In genomic region chr5:65698759-65699136, GRCm38 (mm10) we compare ENCODE assay signal across 8 mouse cellular contexts. TPM values are rescaled to one million over a fixed set of nuclear protein-coding genes. Genes with fewer than 3 reads are reported as not detected.
DNase-seq lines count a peak whose midpoint lies in the region; ATAC-seq and TF ChIP-seq lines count a peak whose summit lies in the region.

No protein-coding gene starts in this region.

- H3K4me1 ChIP-seq in heart, adult 2 months (ENCODE audit: control insufficient read depth, insufficient read depth, low read length) = peaks cover 4% of the 10 kb centered on the region
- H3K4me1 ChIP-seq in E14TG2a.4 (replicated peaks; ENCODE audit: low read depth, low read length) = peaks cover 51% of the 10 kb centered on the region
- peaks cover 25% of the 10 kb centered on the region for H3K4me1 ChIP-seq in heart, embryonic 15.5 days (replicated peaks)
- peaks cover 24% of the 10 kb centered on the region for H3K4me1 ChIP-seq in liver, postnatal 0 days (ENCODE audit: insufficient read depth)

- peak overlapping the region; percentile 79 for H3K9ac ChIP-seq in heart, adult 2 months (ENCODE audit: low read depth, low read length)
- H3K9ac ChIP-seq in heart, embryonic 15.5 days = peak overlapping the region; percentile 96
- H3K9ac ChIP-seq in liver, postnatal 0 days (replicated peaks) = peak overlapping the region; percentile 92

- no peak for TF ChIP-seq CTCF in heart, adult 2 months (IDR thresholded peaks at IDR 0.05)
- TF ChIP-seq CTCF in E14TG2a.4 (conservative IDR thresholded peaks at IDR 0.05; ENCODE audit: low read length) = no peak
- TF ChIP-seq CTCF in liver, postnatal 0 days (IDR thresholded peaks at IDR 0.05; ENCODE audit: low read depth) = no peak

- no peaks in the 10 kb centered on the region for H3K9me3 ChIP-seq in E14TG2a.4 (ENCODE audit: low read length)
- H3K9me3 ChIP-seq in heart, embryonic 15.5 days (replicated peaks) = no peaks in the 10 kb centered on the region
- no peaks in the 10 kb centered on the region for H3K9me3 ChIP-seq in liver, postnatal 0 days (ENCODE audit: low read length)

- 20% methylated on average over 6 of the region's 6 CpGs for WGBS in heart, adult 2 months
- 23% methylated on average over 6 of the region's 6 CpGs for WGBS in heart, embryonic 15.5 days
- WGBS in liver, postnatal 0 days (ENCODE audit: insufficient replicate concordance) = 19% methylated on average over 6 of the region's 6 CpGs

- peaks cover 14% of the 10 kb centered on the region for H3K36me3 ChIP-seq in heart, adult 2 months (ENCODE audit: control insufficient read depth, insufficient read depth, low read length)
- H3K36me3 ChIP-seq in E14TG2a.4 (ENCODE audit: insufficient read depth, low read length) = peaks cover 25% of the 10 kb centered on the region
- H3K36me3 ChIP-seq in heart, embryonic 15.5 days = no peaks in the 10 kb centered on the region
- peaks cover 14% of the 10 kb centered on the region for H3K36me3 ChIP-seq in liver, postnatal 0 days (replicated peaks; ENCODE audit: insufficient read depth, low read length)

- H3K4me2 ChIP-seq in heart, embryonic 15.5 days = peak overlapping the region; percentile 74
- peak overlapping the region; percentile 74 for H3K4me2 ChIP-seq in liver, postnatal 0 days (ENCODE audit: low read depth, low read length)

- H3K79me2 ChIP-seq in heart, adult 2 months (replicated peaks; ENCODE audit: control insufficient read depth, insufficient read depth, low read length) = peaks cover 3% of the 10 kb centered on the region; the same call in 1 of the 2 replicates

- TF ChIP-seq EP300 in heart, adult 2 months (IDR thresholded peaks at IDR 0.05; ENCODE audit: insufficient read depth, low read depth, low read length) = no peak
- TF ChIP-seq EP300 in liver, postnatal 0 days (IDR thresholded peaks at IDR 0.05; ENCODE audit: low read depth) = no peak

- TF ChIP-seq POLR2A in heart, adult 2 months (IDR thresholded peaks at IDR 0.05; ENCODE audit: insufficient read depth, low read depth, low read length) = no peak

- peak overlapping the region; percentile 92 for H3K27ac ChIP-seq in heart, adult 2 months
- H3K27ac ChIP-seq in heart, embryonic 15.5 days = peak overlapping the region; percentile 96
- peak overlapping the region; percentile 96 for H3K27ac ChIP-seq in liver, postnatal 0 days (ENCODE audit: low read depth)

- intact Hi-C loops in heart, adult 2 months (cut with DNase I) = loop anchor here (2.0 to 5.0 kb wide), 3 partner anchors 64 to 361 kb away; partner anchors contain the start of genes N4bp2 and Rfc1
- intact Hi-C loops in heart, postnatal 36 days (cut with DNase I) = loop anchor here (1.0 to 2.0 kb wide), 2 partner anchors 24 to 65 kb away; partner anchors contain the start of gene N4bp2

- ATAC-seq in heart, embryonic 15.5 days (replicated peaks; ENCODE audit: insufficient number of reproducible peaks, insufficient read depth, low FRiP score, low read depth) = no peak
- no peak for ATAC-seq in liver, postnatal 0 days

- H3K4me3 ChIP-seq in heart, adult 2 months = peak overlapping the region; percentile 85
- peak overlapping the region; percentile 98 for H3K4me3 ChIP-seq in E14TG2a.4 (replicated peaks; ENCODE audit: low read length)
- peak overlapping the region; percentile 94 for H3K4me3 ChIP-seq in heart, embryonic 15.5 days
- H3K4me3 ChIP-seq in liver, postnatal 0 days (ENCODE audit: low read depth, low read length) = peak overlapping the region; percentile 73

- H3K27me3 ChIP-seq in heart, adult 2 months (ENCODE audit: control insufficient read depth, insufficient read depth, low read length) = no peaks in the 10 kb centered on the region
- H3K27me3 ChIP-seq in E14TG2a.4 (ENCODE audit: insufficient read depth, low read length) = 0 out of 2 replicates have a peak, but pooled peaks cover under 1% of the 10 kb centered on the region
- no peaks in the 10 kb centered on the region for H3K27me3 ChIP-seq in heart, embryonic 15.5 days
- H3K27me3 ChIP-seq in liver, postnatal 0 days (ENCODE audit: insufficient read depth, low read length) = no peaks in the 10 kb centered on the region

- no peak for DNase-seq in heart, adult 2 months
- DNase-seq in heart, postnatal 36 days = no peak
- DNase-seq in liver, postnatal 0 days = no peak
- DNase-seq in right cerebral cortex, postnatal 36 days (ENCODE audit: low spot score in 2 of 2) = no peak
- DNase-seq in adrenal gland, postnatal 10 days = no peak
- DNase-seq in layer of hippocampus, adult 11-12 months (ENCODE audit: low spot score) = no peak

RNA-seq across cellular contexts. Expression of gene Pds5a, which starts 0.7 kb away (rescaled TPM):
- total RNA-seq in heart, adult 2 months (2021) = 10 to 100 TPM; 54.8 to 65.4 TPM
- 14.8 and 25.6 TPM in 2 replicates for polyA plus RNA-seq in heart, adult 2 months (2012; rRNA removed)
- total RNA-seq in heart, postnatal 36 days (2021) = 10 to 100 TPM; 59.5 to 60.5 TPM
- polyA plus RNA-seq in heart, embryonic 15.5 days (2015; fragmentation: Nextera tagmentation; extraction: Ambion mirVana) = 30.5 and 36.8 TPM in 2 replicates
- 12.7 and 13.7 TPM in 2 replicates for polyA plus RNA-seq in liver, postnatal 0 days (2015; fragmentation: Nextera tagmentation; extraction: Ambion mirVana)
- total RNA-seq in adrenal gland, postnatal 10 days (2021) = 100 to 1,000 TPM in 1 of 2 experiments, 10 to 100 TPM in 1; 81.9 to 110 TPM
